Mouse (Mus musculus) central nervous system, embryonic 14 days (tissue): ENCODE measurements around the gene Cyp4f16. TPM values are rescaled to one million over a fixed set of nuclear protein-coding genes. Genes with fewer than 3 reads are reported as not detected.

Source experiments
- polyA plus RNA-seq: library from polyadenylated mRNA; depleted of rRNA; stranded (reverse); fragments of >200 nt; gene quantifications from 2 replicates; pipeline ENCODE4 v1.2.3, GENCODE M21; 2012; rRNA removed

Cyp4f16 gene
- polyA plus RNA-seq: 31.8 and 36.9 TPM in 2 replicates

GRCm38 (mm10) chr17:32536051-32536866, at the start of gene Cyp4f16:
Gene Cyp4f16, plus strand, starts transcription at chr17:32536558.

GRCm38 (mm10) chr17:32505851-32506728, 30.3 kb upstream of the Cyp4f16 start, which contains the start of gene Cyp4f17:
Gene Cyp4f17, plus strand, starts transcription at chr17:32506050.

Other genes starting within 250 kb of the Cyp4f16 start
- 129 and 136 TPM in 2 replicates for gene Akap8, start 215.3 kb upstream of the Cyp4f16 start, polyA plus RNA-seq
- 216 and 223 TPM in 2 replicates for gene Akap8l, start 186.0 kb upstream of the Cyp4f16 start, polyA plus RNA-seq
- gene Wiz, start 147.1 kb upstream of the Cyp4f16 start, polyA plus RNA-seq: 77.4 and 78.2 TPM in 2 replicates
- gene Rasal3, start 133.0 kb upstream of the Cyp4f16 start, polyA plus RNA-seq: 0.82 and 0.90 TPM in 2 replicates
- not detected in 2 replicates for gene Pglyrp2, start 112.4 kb upstream of the Cyp4f16 start, polyA plus RNA-seq
- 0.26 and 0.66 TPM in 2 replicates for gene Cyp4f39, start 83.8 kb upstream of the Cyp4f16 start, polyA plus RNA-seq
- 13.3 and 18.1 TPM in 2 replicates for gene Cyp4f17, start 30.5 kb upstream of the Cyp4f16 start, polyA plus RNA-seq
- not detected in 2 replicates for gene Cyp4f37, start 84.8 kb downstream of the Cyp4f16 start, polyA plus RNA-seq
- 0.04 and 0.06 TPM in 2 replicates for gene Cyp4f40, start 122.3 kb downstream of the Cyp4f16 start, polyA plus RNA-seq
- gene Cyp4f15, start 149.1 kb downstream of the Cyp4f16 start, polyA plus RNA-seq: 2.2 and 2.6 TPM in 2 replicates